Mouse (Mus musculus) CD4-positive helper T cell, adult 2 months (primary cell): ENCODE data around the gene Crtam.

ENCODE experiments used
- DNase-seq: peaks from one replicate; pipeline ENCODE4 v3.0.0-alpha.2; 2012; ENCODE audit warnings: low read depth, missing footprints, low spot score

The Crtam gene

DNA sequence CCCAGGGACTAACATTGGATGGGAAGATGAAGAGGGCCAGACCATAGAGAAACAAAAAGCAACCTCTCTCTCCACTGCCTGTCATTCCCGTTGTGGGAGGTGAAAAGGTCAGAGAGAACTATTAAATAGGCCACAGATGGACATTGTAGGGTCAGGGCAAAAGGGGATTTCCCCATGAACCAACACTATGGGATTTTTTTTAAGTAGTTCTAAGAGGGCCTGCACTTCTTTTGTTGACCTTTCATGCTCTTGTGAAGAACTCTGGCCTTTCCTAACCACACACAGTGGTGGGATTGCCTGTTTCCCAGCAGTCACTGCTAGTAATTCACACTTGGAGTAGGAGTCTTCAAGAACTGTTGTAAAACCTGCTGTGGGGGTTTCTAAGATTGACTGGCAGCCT is 3.4 kb upstream of the Crtam start:
- no peak for DNase-seq

DNA sequence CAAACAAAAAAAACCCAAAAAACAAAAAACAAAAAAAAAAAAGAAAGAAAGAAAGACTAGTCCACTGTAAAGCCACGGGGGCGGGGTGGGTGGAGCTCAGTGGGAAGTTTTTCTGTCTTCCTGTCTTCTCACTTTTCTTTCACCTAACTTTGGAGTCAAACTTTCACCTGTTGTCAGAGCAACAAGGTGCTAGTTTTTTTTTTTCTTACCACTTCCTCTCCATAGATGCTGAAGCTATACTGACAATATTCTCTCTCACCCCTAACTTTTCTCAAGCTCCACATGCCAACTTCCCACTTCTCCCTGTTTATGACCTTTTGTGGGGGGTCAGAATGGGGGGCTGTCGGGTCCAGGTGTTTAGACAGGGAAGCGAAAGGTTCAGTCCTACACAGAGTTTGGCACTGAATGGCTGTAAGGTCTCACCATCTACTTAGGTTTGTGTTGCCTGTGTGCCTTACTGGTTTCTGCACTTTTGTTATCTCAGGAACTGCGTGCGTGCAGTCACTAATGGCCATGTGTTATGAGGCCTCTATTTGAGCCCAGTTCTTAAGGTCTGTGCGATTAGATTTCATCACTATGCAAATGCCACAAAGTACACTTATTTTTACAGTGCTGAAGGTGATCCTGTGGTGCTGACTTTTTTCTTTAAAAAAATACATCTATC is 7.2 kb downstream of the Crtam start:
- peak; percentile 79 for DNase-seq

DNA sequence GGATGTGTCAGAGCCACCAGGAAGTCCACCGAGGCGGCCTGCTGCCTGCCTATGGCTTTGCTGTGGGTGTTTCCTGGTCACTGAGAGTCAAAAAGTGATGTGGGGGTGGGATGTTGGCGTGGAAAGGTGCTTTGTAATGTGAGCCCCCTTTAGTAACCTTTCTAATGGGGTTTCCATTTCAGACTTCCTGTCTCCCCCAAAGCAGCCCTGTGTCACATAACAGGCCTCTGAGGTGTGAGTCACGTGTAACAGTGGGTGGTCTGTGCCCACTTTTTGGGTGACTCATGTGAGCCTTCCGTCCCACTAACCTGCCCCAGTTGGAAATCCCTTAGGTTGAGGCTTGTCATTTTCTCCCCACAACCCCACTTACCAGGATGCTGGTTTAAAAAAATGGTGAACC is 10.4 kb downstream of the Crtam start:
- peak; percentile 17 for DNase-seq

DNA sequence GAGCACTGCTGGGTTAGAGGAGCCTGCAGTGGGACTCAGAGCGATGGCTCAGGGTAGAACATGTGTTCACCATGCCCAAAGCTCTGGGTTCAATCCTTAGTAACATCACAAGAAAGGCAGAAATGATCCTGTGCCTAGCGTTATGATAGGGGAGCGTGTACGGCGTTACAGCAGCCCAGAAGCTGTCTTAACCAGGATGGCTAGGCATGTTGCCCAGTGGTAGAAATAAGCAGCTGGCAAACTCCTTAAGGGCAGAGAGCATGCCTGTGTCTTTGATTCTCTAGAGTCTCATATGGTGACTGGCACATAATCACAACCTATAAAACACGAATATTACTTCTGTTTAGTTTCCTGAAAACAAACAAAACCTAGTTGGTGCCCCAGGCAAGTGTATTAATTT is 12.9 kb downstream of the Crtam start:
- no peak for DNase-seq

DNA sequence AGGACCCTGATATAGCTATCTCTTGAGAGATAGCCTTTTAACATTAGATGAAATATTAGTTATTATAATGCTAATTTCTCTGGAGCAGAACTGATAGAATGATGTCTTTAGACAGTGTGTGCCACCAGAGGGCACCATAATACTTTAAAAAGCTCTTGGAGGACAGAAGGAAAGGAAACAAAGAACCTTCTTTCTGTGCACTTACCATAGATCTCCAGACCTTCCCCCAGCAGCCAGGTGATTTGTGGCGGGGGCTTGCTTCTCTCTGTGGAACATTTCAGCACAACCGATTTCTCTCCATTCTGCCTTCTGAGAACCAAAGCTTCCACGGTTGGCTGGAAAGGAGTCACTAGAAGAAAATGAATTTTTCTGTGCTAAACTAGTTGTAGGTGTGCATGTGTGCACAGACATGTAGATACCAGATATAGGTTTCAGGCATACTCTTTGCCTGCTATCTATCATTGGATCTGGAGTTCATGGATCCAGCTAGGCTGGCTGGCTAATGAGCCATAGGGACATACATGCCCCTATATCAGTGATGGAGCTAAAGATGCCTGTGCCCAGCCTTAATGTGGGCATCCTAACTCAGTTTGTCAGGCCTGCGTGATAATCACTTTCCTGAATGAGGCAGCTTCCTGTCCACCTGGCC is 14.4 kb downstream of the Crtam start:
- DNase-seq, result peak; percentile 68

DNA sequence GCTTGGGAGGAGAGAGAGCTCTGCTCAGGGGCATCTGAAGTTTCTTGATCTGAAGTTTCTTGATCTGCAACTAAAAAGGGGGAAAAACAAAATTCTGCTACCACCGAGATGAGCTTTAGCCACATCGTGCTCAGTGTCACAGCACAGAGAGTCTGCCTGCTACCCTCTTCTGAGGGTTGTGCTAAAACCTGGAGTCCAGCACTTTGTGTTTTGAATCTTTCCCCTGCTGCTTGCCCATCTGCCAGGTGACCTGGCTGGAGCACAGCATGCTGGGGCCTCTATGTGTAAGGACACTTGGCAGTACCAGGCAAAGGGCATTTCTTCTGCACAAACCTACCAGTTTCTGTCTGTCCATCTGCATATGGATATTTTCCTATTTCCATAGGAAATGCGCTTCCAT is 20.1 kb downstream of the Crtam start:
- DNase-seq, result no peak

DNA sequence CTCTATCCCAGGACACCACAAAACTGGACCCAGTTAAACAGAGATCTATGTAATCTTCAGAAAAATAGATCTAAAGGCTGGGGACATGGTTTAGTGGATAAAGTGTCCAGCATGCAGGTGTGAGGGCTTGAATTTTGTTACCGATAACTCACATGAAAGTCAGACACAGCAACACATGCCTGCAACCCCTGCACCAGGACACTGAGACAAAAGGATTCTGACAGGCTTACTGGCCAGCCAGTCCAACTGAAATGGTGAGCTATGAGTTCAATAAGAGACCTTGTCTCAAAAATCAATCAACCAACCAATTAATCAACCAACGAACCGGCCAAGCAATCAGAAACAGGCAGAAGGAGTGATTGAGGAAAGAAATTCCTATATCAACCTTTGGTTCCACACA is 20.7 kb downstream of the Crtam start:
- DNase-seq, result no peak

DNA sequence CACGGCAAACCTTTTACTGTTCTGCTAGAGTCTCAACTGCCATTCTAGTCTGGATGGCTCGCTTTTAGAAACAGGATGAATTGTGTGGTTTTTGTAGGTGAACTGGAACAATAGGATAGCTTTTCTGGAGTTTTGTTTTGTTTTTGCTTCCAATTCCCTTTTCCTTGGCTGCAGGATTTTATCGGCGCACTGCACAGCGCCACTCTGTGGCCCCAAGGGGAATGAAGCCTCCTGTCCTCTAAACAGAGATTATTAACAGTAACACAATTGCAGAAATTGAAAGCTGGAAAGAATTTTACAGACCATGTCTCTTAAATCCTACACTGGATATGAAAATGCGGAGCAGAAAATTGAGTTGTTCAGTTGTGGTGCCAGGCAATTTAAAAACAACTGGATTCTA is 21.9 kb downstream of the Crtam start:
- DNase-seq, result no peak

DNA sequence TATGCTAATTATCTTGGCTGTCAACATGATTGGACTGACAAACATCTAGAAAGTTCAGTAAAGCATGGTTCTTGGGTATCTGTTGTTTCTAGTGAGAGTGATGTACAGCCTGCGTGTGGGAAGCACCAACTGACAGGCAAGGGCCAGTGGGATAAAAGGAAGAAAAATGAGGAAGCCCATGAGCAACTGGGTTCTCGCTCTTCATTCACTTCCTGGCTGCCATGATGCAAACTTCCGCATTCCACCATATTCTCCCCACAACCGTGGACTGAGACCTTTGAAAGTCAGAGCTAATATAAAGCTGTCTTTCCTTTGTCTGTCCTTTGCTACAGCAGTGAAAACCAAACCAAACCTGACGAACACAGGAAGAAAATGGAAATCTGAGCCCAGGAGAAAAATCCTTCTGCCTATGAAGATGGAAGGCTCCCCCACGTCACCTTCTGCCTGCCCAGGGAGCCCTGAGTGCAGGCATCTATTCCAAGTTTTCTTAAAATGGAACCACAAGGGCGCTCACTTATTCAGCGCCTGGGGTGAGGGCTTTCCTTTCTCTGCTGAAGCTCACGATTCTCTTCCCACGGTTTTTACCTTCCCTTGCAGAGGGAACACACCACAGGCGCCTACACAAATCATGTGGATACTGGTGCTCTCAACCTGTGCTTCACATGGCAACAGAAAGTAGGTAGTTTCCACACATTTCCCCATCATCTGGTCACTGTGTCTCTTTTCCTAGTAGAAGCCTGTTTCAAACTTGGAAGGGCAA is 30.2 kb downstream of the Crtam start:
- DNase-seq, result no peak

DNA sequence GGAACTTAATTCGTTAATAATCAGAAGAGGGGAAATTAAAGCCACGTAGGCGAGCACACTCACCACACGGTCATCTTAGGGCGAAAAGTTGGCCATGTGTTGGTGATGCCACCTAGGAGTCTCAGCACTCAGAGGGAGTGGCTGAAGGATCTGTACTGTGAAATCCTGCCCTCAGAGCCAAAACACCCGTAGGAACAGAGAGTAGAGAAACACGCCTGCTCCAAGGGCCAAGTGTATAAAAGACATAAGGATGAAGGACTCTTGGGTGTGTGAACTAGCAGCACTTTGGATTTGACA is 40.1 kb downstream of the Crtam start:
- DNase-seq, result no peak

DNA sequence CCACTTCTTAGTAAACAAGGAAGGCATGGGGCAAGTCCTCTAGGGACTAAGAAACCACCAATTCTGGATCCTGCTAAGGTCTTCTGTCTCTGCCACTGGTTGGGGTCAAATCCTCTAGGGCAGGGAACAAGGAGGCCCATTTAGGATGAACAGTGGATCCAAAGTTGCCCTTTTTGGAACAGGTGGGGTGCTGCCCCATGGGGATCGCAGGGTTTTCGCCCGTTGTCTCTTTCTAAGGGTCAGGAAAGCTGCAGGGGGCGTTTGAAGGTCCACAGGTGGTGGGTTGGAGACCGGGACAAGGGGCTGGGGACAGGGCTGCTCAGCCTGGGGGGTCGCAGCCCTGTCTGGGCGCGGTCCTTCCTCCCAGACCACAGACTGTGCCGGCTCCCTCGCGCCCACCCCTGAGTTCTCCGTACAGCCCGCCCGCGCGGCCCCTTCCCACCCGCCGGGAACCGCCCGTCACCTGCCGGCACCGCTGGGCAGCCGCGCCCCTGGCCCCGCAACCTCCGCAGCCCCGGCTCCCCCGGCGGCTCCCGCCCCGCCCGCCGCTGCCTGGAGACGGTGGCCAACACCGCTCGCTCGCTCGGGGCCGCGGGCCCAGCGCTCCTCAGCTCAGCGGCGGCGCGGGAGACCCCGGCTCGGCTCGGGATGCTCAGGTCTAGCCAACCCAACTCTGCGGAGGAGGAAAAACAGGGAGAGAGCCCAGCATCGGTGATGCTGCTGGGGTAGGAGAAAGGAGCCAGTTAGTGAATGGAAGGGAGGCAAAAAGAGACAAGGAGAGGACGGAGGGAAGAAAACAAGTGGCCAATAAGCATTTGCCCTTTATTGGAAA is 40.6 kb downstream of the Crtam start, which contains the start of gene Jhy:
Gene Jhy, minus strand, starts transcription at position 533 of the 832 bp plus-strand sequence.
- no peak for DNase-seq

DNA sequence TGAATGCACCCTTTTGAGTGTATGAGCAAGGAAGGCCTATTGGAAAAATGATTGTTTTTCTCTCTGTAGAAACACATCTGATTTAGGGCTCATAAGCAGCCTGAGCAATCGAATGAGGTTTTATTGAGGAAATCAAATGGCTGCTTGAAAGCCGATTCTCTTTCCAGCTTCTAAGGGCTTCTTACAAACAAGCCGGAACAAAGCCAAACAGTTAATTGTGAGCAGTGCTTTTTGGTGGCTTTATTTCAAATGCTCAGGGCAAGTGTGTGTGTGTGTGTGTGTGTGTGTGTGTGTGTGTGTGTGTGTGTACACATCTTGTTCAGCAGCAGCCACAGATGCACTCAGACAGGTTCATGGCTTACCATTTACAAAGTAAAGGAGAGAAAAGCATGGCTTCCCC is 43.0 kb downstream of the Crtam start:
- DNase-seq, result no peak

DNA sequence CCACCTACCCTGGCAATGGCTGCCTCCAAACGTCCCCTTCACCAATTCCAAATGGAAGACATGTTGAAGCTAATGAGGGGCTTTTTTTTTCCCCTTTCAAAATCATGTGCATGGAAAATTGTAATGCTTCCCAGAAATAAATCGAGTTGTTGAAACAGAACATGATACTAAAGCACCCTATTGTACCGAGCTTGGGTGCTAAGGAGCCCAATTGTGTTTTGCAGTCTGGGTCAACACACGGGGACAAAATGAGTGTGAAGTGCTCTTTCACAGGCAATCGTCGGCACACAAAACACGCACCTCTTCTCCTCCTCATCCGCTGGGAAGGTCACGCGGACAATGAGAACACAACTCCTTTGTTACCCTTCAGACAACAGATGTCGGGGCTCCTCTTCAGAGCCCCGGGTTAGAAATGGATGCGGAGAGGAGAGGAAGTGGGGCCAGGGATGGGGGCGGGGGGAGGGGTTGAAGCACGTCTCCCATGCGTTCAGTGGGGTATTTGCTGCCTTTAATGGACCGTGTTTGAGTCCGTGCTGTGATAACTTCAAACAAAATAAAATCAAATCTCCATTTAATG is 55.3 kb downstream of the Crtam start:
- DNase-seq, result no peak

DNA sequence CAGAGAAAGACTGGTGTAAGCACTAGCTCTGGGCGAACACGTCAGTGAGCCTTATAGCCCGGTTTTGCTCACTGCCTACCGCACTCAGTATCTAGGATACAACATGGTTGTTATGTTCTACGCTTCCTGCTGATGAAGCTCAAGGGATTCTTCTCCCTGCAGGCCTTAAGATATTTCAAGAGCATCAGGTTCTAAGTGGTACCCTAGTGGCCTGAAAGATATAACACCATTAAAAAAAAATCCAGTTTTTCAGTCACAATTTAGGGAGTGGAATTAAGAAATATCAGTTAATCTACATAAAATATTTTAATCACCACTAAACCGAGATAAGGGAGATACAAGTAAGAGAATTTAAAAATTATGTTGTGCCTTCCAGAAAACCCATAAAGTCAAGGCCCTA is 56.0 kb downstream of the Crtam start:
- DNase-seq, result no peak

DNA sequence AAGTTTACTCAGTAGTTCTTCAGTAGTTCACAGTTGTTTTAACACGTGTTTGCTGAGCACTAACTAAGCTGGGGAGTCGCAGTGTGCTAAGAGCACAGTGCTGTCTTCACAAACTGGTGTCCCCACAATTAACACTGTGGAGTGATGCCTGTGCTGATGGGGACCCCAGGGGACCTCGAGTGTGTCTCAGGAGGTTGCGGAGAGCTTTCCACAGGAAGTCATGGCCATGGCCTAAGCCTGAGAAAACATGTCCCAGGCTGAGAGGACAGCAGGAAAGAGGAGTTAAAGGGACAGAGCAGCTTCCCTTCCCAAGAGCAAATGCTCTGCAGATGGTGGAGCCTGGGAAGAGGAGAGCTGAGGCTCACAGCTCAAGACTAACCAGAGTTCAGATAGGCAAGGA is 57.3 kb downstream of the Crtam start:
- no peak for DNase-seq

DNA sequence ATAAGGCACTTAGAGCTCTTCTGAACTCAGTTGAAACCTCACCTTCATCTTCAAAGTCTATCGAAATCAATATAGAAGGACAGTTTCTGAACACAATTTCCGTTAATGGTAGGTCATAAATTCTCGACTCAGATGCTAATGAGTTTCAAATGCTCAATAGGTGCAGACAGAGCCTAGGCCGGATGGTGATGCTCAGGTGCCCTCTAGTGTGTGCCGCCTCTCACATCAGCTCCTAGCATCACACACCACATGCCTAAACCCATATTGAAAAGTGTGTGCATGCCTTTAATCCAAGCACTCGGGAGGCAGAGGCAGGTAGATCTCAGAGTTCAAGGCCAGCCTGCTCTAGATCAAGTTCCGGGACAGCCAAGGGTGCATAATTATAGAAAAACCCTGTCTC is 67.0 kb downstream of the Crtam start:
- DNase-seq, result no peak

DNA sequence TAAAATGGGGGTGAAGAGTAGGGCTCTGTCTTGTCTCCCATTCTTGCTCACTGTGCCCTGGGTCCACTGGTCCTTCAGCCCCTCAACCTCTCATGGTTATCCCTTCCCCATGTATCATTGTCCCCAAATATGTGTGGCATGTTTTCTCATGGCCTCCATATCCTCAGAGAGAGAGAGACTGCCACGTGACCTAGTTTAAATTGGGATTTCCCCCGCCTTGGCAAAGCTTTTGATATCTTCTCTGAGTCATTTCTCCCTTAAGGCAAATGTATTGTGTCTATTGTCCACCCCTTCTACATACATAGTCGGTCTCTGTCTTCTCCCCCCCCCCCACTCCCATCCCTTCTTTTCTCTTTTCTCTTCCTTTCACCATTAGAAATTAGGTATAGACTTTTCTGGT is 71.1 kb downstream of the Crtam start:
- no peak for DNase-seq

DNA sequence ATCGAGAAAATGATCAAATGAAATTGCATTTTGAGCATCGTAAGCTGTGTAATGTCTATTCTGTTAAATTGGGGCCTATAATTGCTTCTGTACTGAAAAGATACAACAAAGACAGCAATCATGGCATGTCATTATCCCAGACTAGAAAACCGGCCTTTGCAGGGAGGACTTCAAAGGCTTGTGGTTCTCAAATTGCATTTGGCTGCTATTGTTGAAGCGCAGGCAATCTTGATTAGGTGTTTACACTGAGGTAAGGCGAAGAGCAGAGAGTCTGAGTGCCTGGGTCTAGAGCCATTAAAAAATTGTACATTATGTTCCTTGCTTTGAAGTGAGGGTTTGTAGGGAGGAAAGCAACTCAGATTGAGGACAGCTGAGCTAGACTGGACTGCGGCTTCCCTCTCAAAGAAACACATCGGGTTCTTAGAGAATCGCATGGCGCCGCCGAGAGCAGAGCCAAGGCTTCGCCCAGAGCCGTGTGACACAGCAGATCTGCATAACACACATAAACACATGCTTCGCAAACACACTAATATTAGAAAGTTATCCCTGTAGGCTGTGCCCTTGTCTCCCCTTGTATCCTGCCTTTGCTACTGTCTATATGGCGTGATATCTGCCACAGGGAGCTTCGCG is 77.0 kb downstream of the Crtam start:
- no peak for DNase-seq
